Mouse (Mus musculus) frontal cortex, postnatal 36 days (tissue): ENCODE data around the gene Rhbdf1.

Source experiments
- DNase-seq, 2 experiments: peaks; one replicate each; pipeline ENCODE4 v3.0.0; 2022; ENCODE audit warnings: low spot score in 2 of 2

Rhbdf1 gene

GRCm38 (mm10) chr11:32221951-32222409 lies at the start of gene Rhbdf1:
Gene Rhbdf1 (minus strand): TSS chr11:32222300.
- DNase-seq, result no peak

GRCm38 (mm10) chr11:32271178-32271577 lies 49.1 kb upstream of the Rhbdf1 start:
- no peak for DNase-seq

DNA sequence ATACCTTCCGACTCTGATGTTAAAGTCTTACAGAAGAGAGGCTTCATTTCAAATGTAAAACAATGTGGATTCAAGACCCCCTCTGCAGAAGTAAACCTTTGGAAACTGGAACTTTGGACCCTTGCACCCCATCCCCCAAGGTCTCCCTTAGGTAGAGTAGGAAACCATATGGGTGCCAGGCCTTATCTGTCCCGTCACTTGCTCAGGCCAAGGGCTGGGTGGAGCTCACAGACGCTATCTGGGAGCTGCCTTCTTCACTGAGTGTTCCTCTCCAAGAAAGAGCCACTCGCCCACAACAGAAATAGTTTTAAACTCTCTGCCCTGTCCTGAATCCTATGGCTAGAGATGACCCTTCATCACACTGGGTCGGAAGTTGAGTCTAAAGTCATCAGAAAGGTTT lies 46.9 kb upstream of the Rhbdf1 start:
- no peak for DNase-seq

DNA sequence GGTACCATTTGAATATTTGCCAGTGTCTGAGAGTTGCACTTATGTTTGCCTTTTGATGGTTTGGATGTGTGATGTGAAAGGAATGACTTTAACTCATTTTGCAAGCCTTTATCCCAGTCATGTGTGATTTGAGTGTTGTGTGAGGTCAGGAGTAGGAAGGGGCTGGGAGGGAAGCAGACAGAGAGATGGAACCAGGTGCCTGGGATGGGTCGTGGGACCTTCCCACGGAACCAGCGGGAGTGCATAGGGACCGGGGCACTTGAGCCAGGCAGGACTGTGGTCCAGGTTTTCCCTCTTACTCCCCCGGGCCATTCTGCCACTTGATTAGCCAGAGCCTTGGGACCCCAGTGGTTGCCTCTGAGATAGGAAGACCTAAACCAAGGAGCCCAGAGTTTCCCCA lies 45.9 kb upstream of the Rhbdf1 start:
- DNase-seq, result no peak

DNA sequence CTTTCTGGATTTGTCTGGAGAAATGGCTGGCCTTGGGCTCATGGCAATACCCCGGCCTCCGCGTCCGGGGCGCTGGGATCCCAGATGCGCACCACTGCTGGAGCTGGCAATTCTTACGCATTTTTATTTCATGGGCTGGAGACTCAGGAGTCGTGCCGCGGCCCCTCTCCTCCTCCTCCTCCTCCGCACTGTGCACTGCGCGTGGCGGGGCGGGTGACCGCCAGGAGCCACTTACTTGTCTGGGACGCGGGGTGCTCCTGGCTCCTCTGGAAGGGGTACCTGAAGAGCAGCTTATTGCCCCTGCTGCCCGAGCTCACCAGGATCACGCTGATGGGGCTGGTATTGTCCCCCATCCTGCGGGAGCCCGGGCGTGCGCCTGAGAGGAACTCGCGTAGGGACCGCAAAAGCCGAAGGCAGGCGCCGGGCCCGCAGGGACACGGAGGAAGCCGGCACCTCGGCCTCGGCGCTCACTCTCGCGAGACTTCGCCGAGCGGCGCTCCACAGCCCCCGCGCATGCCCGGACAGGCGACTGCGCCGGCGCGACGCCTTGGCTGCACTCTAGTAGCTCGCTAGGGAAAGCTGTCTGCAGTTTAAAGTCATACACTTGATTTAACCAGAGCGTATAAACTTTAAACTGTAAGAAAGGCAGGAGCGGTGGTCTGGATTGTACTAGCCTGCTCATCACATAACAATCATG lies 45.2 kb upstream of the Rhbdf1 start, which contains the start of gene Nprl3:
Nprl3 (minus strand) TSS at position 520 of the 697 bp plus-strand sequence.
- peak; percentile 95 to 97 for DNase-seq

- DNase-seq, result no peak
Observed at GRCm38 (mm10) chr11:32266776-32267175, 44.7 kb upstream of the Rhbdf1 start.

DNA sequence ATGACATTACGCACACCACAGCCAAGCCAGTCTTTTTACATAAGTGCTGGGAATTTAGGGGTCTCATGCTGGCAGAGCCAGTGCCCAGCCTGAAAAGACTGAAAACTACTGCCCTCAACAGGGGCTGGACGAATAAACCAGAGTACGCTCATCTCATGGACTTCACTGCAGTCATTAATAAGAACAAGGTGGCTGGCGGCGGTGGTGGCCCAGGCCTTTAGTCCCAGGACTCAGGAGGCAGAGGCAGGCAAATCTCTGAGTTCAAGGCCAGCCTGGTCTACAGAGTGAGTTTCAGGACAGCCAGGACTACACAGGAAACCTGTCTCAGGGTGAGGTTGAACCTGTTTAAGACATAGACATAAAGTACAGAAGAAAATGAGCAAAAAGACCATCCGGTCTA lies 44.1 kb upstream of the Rhbdf1 start:
- DNase-seq, result no peak

DNA sequence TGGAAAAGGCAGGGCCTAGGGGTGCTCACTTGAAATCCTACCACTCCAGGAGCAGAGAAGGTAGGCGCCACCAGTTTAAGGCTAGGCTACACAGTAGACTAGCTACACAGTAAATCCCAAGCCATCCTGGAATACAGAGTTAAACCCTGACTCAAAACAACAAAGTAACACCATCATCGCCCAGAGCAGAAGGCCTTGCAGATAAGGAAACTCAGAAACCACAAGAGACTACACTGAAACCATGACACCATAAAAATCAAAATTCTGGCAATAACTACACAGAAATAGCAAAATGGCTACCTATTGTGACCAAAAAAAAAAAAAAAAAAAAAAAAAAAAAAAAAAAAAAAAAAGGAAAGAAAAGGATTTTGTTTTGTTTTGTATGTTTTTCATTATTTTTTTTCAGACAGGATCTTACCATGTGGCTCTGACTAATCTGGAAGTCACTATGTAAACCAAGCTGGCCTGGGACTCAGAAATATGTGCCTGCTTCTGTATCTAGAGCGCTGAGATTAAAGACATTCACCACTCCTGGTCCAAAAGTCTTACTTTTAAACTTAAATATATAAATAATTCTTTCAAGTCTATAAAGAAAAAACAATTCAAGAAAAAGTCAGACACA lies 43.1 kb upstream of the Rhbdf1 start:
- no peak for DNase-seq

DNA sequence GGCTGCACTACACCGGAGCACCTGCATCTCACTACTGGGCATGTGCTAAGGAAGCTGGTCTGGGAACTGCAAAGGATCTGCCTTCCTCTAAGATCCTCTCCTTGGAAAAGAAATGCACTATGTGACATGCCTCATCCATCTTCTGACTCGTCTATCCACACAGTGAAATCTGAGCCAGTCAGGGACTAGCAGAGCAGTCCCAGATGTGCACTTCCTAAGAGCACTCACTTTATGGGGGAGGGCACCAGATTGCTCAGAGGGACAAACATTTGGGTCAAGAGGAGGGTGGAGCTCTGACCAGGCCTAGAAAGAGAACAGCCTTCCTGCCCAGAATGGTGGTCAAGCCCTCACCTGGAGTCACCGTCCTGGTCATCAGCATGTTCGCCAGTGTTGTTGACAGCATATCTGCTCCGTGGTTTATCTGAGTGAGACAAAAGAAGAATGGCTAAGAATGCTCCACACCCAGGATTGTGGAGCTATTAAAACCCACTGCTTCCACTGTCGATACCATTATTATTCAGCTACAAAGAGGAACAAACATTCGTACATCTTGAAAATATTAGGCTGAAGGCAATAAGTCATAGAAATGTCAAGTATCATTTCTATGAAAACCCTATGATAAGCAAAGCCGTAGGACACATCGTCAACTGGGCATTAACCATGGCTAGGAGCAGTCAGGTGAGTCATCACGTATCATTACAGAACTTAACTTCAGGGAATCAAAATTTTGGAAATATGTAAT lies 40.7 kb upstream of the Rhbdf1 start:
- no peak for DNase-seq

DNA sequence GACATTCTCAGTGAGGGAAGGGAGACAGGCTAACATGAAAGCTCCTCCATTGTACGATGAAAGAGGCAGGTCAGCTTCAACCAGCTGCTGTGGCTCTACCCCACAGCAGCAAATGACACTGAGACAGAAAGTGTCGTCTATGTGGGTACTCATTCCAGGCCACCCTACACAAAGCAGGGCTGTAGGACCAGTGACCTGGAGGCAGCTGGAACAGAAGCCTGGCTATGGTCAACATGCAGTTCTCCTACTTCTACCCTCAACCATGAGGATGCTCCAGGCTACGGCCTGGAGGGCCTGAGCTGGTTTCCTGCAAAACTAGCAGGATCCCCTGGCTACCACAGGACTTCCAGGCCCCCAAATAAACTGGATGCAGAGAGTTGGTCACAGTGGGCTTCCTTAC lies 34.5 kb upstream of the Rhbdf1 start:
- no peak for DNase-seq

DNA sequence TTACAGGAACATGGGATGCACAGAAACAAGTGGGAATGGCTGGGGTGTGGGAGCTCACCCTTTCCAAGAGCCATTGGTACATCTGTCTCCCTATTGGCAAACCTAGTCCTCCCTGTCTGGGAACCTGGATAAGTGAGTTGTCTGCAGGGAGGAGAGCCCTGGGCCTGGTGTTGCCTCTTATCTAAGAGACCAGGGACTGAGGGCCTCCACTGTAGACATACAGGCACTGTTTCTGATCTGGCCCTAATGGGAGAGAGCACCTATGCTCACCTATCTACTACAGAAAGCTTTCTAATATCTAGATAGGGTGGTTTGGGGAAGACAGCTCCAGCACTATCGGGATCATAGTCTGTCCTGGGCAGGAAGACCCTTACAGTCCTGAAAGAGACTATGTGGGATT lies 34.0 kb upstream of the Rhbdf1 start:
- no peak for DNase-seq

- DNase-seq, result no peak
Observed at GRCm38 (mm10) chr11:32253121-32253520, 31.0 kb upstream of the Rhbdf1 start.

- no peak for DNase-seq
Observed at GRCm38 (mm10) chr11:32250880-32251763, 29.0 kb upstream of the Rhbdf1 start.

DNA sequence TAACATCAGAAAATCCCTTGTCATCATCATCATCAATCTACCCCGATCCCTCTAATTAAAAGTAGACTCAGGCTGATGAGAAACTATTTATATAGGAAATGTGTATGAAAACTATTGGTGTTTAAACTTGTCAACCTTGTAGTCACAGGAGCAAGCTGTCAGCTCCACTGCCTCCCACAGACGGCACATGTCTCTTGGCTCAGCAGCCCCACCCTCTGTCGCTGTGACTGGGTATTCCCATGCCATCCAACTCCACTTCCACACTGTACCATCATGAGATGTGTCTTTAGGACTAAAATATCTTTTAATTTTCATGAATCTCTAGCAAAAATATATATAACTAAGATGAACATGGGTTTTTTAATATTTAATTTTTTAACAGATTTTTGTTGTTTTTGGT lies 26.2 kb upstream of the Rhbdf1 start:
- DNase-seq, result no peak

- no peak for DNase-seq
Observed at GRCm38 (mm10) chr11:32247068-32247467, 25.0 kb upstream of the Rhbdf1 start.

DNA sequence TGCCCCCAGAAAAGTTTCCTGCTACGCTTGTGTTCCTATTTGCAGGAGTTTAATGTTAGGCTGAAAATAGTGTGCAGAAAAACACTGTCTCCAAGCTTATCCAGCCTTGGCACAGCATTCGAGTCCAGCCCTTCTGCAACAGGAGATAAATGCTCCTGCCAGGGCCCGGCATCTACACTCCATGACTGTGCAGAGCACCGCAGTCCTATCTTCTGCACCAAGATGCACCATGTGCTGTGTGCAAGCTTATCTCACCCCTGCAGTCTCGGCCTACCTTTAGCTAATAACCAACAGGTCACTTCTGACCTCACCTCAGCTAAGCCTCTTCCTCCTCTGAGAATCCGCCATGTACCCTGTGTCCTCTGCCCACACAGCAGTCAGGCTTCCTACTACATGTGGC lies 23.5 kb upstream of the Rhbdf1 start:
- no peak for DNase-seq

- DNase-seq, result no peak
Observed at GRCm38 (mm10) chr11:32244617-32245016, 22.5 kb upstream of the Rhbdf1 start.

GRCm38 (mm10) chr11:32244064-32244463 lies 22.0 kb upstream of the Rhbdf1 start:
- no peak for DNase-seq

DNA sequence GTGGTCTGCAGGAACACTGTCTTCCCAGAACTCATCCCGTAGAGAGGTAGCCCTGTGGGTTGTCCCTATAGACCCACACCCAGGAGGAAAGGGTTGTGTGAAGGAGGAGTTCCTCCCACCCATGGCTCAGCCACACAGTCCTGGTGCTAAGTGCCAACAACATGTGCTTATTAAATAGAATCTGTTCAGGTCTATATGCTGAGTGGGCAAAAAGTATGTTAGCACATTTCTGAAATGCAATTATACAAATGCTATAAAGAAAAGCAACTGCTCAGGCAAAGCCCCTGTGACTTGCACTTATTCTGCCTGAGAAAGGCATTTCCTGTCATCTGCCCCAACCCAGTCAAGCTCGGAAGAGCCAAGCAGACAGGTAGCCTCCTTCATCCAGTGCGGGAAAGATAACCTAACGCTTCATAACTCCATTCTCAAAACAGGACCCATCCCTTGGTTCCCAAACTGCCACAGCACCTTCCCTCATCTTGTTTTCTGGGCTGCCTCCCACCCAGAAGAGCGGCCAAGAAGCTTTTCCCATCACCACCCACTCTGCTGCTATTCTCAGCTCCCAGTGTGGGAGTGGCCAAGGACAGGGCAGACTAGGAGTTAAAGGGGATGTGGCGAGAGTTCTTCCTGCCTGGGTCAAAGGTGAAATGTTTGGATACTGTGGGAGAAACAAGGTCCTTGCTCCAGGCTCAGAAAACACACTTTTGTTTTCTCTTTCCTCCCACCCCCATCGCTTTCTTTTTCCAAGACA lies 21.3 kb upstream of the Rhbdf1 start:
- DNase-seq, result peak in 1 of 2 experiments; percentile 72

- no peak for DNase-seq
Observed at GRCm38 (mm10) chr11:32242209-32242608, 20.1 kb upstream of the Rhbdf1 start.

- DNase-seq, result no peak
Observed at GRCm38 (mm10) chr11:32241391-32241790, 19.3 kb upstream of the Rhbdf1 start.
